Mouse (Mus musculus): ENCODE data around the gene Cacng7.

- TF ChIP-seq POLR2A (IDR thresholded peaks at IDR 0.05; ENCODE audit: insufficient read depth, low read depth, low read length) (peak; percentile 78), EP300 (IDR thresholded peaks at IDR 0.05; ENCODE audit: insufficient read depth, low read depth, low read length) (no peak), CTCF (IDR thresholded peaks at IDR 0.05) (no peak)
Observed at GRCm38 (mm10) chr7:3288976-3289970, 43.5 kb upstream of the Cacng7 start, which contains the start of the genes Myadm and Prkcg.

Measured in heart, adult 2 months (tissue).